Mouse (Mus musculus) large intestine, adult 2 months (tissue): ENCODE data around the gene Ndufs7. TPM values are rescaled to one million over a fixed set of nuclear protein-coding genes. Genes with fewer than 3 reads are reported as not detected.
"Not testable (repeated sequence)": the region's sequence is repeated elsewhere in the genome, so short reads cannot be mapped to it uniquely, and the experiment has no call there.

Source experiments
- DNase-seq: peaks from one replicate; pipeline ENCODE4 v3.0.0-alpha.2; 2012; ENCODE audit warnings: low read depth, low spot score
- WGBS: fragments of 180-500 bp; shearing (Covaris S2); methylation state at CpG from one replicate; pipeline ENCODE4 v1.1.7; 2018; 5-methylcytosine and 5-hydroxymethylcytosine counted together
- polyA plus RNA-seq: library from polyadenylated mRNA; depleted of rRNA; stranded (reverse); fragments of >200 nt; gene quantifications from 2 replicates; pipeline ENCODE4 v1.2.3, GENCODE M21; 2012

The Ndufs7 gene
- polyA plus RNA-seq, 1 experiment: 570 TPM

DNA sequence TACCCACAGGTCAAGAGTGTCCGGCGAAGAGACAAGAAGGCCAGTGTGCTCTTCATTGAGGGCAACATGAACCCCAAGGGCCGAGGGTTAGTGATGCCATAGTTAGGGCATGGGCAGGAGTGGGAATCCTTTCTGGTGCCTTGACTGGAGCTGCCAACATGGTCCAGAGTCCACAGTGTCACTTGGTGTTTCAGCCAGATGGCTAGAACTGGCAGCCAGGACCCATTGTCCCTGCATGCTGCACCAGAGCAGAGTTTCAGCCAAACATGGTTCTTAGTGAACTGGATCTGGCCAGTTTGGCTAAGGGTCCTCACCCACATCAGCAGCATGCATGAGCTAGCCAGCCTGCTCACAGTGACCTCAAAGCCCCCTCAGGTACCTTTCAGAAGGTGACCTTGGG is 10.6 kb upstream of the Ndufs7 start:
- DNase-seq: no peak

DNA sequence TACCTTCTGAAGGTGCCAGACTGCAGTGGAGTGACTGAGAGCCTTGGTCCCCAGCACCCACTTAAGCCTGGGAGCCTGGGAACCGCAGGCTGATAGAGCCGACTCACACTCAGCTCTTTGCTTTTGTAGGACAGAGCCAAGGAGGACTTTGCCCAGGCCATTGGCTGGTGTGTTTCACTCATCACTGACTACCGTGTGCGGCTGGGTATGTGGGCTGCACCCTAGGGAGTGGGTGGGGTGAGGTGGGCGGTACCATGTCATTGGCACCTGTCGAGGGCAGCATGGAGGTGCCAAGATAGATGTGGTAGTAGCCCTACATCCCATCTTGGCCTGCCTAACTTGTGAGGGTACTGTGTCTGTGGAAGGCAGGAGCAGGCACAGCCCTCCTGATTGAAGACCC is 9.1 kb upstream of the Ndufs7 start:
- 43% methylated on average over 6 of the region's 6 CpGs for WGBS
- no peak for DNase-seq

More for the DNA sequence above, 10.6 kb upstream of the Ndufs7 start:
- 89% methylated on average over 3 of the region's 3 CpGs for WGBS

DNA sequence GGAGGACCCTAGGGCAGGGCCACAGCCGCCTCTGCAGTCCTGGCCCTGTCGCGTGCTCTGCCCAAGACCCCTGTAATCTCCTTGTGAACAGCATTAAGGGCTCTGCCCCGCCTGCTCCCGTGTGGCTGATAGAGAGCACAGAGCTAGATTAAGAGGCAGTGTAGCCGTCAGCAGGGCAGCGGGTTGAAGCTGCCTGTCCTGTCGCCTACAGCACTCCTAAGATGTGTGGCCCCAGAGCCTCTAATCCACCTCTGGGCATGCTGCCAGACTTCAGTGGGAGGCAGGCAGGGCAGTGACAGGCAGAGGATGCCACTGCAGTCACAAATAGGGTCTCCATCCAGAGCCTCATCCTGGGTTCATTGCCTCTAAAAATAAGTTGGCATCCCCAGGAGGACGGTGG is 6.8 kb upstream of the Ndufs7 start:
- no peak for DNase-seq
- 73% methylated on average over 9 of the region's 9 CpGs for WGBS

DNA sequence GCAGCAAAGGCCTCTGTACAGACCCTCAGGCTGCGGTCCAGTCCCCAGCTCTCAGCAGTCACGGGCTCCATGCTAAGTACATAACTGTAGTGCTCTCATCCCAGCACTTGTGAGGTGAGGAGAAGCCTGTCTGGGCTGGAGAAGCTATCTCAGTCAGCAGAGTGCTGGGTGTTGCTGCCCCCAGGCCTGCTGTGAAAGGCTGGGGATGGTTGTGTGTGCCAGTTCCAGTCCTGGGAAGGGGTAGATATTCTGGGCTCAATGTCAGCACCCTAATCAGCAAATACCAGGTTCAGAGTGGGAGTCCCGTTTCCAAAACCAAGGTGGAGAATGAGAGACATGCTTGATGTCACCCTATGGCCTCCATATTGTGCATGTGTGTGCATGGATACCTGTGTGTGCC is 6.3 kb upstream of the Ndufs7 start:
- WGBS: 91% methylated on average over 3 of the region's 3 CpGs

DNA sequence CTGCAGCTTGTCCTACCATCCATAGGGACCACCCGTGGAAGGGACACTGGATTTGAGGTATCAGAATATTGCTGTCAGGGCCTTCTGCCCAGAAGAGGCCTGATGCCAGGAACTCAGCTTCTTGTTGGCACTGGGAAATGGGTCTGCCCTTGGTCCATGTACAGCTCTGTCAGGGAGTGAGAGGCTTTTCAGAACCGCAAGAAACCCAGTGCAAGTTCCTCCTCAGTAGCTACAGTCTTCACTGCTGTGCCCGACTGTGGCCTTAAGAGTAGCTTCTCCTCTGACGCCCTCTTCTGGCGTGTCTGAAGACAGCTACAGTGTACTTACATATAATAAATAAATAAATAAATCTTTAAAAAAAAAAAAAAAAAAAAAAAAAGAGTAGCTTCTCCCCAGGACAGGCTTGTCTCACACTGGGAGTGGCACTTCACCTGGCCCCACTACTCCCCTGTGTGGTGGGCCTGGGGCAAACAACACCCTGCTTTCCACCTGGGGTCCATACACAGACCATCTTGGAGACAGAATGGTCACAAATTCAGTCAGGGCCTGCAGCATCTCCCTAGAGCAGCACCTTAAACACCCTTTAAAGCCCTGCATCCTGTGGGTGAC is 4.0 kb upstream of the Ndufs7 start:
- DNase-seq: no peak
- 44% methylated on average over 5 of the region's 5 CpGs for WGBS

More for the DNA sequence above, 6.3 kb upstream of the Ndufs7 start:
- DNase-seq: no peak

DNA sequence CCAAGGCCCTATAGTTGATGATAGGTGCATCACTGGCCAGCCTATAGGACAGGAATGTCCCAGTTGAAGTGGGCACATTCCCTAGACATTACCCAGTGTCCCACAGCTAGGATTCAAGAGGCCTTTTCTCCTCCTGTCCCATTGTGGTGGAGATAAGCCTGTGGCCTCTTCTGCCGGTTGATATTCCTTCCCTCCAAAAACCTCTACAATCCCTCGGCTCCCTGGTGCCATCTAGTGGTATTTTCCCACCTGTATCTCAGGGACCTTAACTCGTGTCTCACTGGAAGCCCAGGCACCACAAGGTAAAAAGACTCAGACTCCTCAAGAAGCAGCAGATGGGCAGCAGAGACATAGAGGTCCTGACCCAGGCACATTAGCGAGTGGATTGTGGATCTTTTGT is 3.3 kb upstream of the Ndufs7 start:
- peak; percentile 80 for DNase-seq
- WGBS: 4% methylated on average over 4 of the region's 4 CpGs

DNA sequence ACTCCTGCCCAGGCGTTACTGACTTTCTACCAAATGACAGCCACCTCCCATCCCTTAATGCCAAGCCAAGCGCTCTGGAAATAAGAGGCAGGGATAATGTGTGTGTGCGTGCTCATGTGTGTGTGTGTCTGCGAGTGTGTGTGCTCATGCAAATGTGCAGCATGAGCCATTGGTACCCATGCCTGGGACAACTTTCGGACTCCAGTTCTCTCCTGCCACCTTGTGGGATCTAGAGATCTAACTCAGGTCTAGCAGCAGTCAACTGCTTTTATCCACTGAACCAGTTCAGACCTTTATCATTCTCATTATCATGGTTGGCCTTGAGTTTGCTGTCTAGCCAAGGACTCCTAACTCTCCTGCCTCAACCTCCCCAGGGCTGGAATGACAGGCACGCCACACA is 1.1 kb upstream of the Ndufs7 start:
- WGBS: 36% methylated on average over 6 of the region's 6 CpGs
- DNase-seq: no peak

DNA sequence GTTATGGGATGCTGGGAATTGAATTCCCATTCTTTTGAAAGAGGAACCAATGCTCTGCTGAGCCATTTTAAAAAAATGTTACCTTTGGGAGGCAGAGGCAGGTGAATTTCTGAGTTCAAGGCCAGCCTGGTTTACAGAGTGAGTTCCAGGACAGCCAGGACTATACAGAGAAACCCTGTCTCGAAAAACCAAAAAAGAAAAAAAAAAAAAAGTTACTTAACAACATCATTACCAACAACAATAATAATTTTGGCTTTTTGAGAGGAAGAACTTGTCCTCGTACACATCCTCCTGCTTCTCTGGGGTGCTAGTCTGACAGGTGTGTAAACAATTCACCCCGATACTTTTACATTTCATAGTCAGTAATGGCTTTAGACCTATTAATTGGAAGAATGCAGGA is 484 bp upstream of the Ndufs7 start:
- DNase-seq: not testable (repeated sequence)
- 9% methylated on average over 3 of the region's 3 CpGs for WGBS

DNA sequence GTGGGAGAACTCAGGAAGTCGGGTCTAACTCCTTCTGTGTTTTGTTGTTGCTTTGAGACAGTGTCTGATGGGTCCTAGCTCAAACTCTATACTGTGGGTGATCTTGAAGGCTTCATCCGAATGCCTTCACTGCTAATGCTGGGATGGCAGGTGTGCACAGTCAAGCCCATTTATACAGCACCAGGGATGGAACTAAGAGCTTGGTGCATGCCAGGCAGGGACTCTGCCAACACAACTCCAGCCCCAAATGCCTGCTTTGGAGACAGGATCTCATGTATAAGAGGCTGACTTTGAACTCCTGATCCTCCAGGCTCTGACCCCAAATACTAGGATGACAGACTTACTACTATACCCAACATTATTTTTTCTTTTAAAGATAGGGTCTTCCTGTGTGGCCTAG is 1.1 kb downstream of the Ndufs7 start:
- DNase-seq: no peak
- WGBS: 11% methylated on average over 2 of the region's 2 CpGs

DNA sequence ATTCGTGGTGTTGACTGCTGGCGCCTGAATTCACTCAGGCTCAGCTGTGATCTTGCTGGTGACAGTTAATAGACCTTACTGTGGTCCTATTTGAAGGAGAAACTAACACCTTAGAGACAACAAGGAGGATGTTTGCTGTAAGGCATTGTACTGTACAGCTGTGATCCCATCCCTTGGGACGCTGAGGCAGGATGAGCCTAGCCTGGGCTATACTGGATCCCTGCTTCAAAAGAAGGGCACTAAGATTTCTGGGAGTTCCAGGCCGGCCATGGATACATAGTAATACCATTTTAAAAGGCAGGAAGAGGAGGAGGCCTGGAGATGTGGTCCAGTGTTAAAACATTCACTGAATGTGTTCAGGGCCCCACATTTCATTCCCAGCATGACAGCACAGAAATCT is 1.7 kb downstream of the Ndufs7 start:
- WGBS: 77% methylated on average over 4 of the region's 4 CpGs
- DNase-seq: no peak

DNA sequence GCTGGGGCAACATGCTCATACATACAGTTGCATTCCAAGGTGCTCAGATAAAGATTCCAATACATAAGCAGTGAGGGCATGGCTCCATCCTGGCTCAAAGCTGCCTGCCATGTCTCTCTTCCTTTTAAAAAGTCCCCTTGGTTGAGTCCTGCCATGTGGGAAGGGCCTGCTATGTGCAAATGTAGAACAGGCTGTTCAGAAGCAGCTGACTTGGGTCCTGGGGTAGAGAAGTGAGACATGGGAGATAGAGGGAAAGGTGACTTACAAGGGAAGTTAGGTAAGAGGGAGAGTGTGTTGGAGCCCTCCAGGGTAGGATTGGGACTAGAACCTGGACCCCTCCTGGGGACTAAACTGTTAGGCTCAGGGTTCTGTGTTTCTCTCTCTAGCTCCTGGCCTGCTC is 3.1 kb downstream of the Ndufs7 start:
- no peak for DNase-seq

DNA sequence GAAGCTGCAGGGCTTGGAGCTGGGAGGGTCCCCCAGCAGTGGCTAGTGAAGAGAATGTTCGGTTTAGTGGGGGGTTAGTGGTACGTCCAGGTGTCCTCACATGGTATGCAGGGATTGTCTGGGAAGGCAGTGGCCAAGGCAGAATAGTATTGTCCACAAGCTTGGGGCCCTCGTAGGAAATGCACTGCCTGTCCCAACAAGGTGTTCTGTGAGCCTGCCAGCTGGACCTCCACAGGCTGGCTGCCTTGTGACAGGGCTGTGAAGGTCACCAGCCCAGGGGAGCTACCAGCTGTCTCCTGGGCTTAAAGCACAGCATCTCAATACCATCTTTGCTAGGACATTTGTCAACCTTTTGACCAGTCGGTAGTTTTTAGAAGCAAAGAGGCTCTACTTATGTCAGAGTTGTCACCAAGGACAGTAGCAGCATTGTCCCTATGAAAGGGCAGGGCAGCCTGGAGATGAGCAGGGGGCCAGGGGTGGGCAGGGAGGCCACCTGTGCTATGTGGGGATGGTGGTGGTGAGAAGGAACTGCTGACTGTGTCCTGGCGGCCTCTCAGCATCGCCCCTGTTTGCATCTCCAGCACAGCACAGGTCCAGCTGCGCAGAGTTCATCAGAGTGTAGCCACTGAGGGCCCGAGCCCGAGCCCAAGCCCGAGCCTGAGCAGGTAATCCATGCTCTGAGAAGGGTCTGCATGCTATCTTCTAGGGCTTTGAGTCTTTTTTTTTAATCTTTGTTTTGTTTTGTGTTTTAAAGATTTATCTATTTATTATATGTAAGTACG is 3.8 kb downstream of the Ndufs7 start:
- no peak for DNase-seq
- WGBS: 96% methylated on average over 11 of the region's 11 CpGs

DNA sequence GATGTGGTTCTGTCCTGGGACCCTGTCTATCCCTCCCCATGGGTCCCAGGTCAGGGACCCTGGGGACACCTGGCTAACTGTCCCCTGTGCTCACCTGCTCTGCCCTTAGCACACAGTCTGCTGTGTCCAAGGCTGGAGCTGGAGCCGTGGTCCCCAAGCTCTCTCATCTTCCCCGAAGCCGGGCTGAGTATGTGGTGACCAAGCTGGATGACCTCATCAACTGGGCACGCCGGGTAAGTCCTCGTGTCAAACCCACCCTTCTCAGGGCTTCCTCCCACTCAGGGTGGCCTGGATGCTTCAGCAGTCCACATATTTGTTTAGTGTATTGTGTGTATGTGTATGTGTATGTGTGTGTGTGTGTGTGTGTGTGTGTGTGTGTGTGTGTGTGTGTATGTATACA is 4.6 kb downstream of the Ndufs7 start:
- 75% methylated on average over 6 of the region's 6 CpGs for WGBS

DNA sequence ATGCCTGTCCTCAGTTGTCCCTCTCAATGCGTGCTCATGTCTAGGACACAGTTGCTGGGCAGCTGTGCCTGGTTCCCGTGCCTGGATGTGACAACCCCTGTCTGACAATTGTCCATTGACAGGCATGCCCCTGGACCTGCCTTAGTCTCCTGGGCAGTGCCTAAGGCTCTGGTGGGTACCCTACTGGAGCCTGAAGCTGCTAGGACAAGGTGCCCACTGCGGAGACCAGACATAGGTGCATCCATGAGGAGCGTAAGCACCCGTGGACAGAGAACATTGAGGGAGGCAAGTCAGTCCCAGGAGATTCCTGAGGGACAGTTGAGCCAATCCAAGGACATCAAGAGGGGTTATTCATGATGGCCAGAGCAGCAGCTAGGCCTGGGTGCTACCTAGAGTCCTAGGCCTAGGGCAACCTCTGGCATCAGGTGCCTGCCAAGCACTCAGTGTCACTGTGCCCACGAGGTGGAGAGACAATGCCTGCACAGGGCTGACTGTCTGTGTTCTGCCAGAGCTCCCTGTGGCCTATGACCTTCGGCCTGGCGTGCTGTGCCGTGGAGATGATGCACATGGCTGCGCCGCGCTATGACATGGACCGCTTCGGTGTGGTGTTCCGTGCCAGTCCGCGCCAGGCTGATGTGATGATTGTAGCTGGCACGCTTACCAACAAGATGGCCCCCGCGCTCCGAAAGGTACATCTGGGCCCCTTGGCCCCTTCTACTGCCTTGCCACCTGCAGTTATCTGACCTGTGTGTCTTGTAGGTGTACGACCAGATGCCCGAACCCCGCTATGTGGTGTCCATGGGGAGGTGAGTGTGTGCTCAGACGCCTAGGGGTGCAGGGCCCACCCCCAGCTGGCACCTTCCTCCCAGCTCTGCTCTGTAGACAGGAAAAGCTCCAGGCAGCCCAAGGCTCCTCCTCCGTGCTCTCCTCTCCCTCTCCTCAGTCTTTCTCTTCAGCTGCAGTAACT is 5.7 kb downstream of the Ndufs7 start:
- no peak for DNase-seq
- 94% methylated on average over 26 of the region's 26 CpGs for WGBS

More for the DNA sequence above, 4.6 kb downstream of the Ndufs7 start:
- no peak for DNase-seq

DNA sequence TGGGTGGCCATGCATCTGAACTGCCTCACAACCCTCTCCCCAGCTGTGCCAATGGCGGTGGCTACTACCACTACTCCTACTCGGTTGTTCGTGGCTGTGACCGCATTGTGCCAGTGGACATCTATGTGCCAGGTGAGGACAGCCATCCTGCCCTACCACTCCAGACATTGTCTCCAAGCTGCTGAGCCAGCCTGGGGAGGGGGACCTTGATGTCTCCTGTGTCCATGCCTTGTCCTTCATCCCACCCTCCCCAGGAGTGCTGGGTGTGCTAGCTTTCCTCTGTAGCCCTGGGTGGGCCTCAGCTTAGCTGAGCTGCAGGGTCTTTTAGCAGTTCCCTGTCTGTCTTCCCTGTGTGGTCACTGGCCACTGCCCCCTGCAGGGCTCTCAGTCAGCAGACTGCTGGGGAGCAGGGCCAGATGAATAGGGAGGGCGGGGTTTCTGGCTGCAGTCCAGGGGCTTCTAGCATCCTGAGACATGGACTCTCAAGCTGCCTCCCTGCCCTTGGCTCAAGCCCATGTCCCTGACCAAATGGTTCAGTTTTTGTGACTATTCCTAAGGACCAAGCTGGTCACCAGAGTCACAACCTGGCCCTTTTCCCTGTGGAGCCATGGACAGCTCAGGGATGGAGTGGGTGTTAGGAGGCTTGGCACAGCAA is 7.1 kb downstream of the Ndufs7 start:
- DNase-seq: no peak
- 80% methylated on average over 5 of the region's 5 CpGs for WGBS

DNA sequence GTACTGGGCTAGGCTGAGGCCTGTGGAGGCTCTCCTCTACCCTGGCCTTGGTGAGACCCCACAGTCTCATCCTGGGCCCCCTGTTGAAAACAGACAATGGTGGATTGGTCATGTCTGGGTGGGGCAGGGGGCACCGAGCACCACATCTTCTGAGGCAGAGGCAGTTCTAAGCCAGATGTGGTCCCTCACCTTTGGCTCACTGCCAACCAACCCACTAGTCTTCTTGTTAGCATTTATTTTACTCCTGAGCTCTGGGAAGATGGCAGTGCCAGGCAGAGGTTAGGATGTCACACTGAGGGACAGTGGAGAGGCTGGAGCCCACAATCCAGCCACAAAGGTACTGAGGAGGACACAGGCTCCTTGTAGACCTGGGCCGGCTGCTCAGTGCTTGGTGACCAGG is 9.0 kb downstream of the Ndufs7 start:
- 81% methylated on average over 2 of the region's 2 CpGs for WGBS
- DNase-seq: no peak

DNA sequence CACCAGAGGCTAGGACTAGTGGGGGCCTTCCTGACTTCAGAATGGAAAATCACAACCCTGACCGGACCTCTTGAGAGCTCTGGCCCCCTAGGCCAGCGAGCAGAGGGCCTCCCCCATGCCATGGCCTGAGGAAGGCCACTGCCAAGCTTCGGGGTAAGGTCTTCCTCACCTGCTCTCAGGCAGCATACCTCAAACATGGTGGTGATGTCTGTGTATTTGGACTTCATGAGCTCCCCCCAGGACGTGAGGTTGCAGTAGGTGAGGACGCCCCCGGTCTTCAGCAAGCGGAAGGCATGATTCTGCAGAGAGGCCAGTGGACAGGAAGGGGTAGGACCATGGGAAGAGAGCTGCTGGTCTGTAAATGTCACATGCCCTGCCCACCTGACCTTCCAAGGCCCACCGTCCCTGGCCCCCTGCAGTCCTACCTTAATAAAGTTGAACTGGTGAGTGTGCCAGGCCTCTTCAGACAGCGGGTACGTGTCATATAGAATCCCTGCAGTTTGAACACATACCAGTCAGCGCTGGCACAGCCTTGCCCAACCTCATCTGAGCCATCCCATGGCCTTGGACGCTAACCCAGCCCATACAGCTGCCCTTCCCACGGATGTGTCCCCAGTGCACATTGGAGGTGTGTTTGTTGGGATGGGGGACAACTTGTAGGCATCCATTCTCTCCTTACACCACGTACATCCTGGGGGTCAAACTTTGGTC is 10.0 kb downstream of the Ndufs7 start:
- WGBS: 94% methylated on average over 14 of the region's 14 CpGs
- DNase-seq: no peak

DNA sequence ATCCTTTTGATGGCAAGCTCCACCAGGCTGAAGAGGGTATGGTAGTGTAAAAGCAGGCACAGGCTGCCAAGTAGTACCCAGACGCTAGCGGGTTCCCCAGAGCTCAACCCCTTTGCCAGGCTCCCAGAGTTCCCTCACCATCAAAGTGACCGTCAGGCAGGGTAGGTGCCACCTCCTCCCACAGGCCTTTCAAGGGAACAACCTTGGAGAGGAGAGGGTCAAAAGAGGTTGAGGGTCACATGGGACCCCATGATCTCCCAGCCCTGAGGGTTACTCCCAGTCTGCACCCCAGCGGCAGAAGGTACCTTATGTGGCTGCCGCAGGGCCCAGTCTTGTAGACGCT is 10.5 kb downstream of the Ndufs7 start:
- 84% methylated on average over 6 of the region's 6 CpGs for WGBS
- DNase-seq: no peak

DNA sequence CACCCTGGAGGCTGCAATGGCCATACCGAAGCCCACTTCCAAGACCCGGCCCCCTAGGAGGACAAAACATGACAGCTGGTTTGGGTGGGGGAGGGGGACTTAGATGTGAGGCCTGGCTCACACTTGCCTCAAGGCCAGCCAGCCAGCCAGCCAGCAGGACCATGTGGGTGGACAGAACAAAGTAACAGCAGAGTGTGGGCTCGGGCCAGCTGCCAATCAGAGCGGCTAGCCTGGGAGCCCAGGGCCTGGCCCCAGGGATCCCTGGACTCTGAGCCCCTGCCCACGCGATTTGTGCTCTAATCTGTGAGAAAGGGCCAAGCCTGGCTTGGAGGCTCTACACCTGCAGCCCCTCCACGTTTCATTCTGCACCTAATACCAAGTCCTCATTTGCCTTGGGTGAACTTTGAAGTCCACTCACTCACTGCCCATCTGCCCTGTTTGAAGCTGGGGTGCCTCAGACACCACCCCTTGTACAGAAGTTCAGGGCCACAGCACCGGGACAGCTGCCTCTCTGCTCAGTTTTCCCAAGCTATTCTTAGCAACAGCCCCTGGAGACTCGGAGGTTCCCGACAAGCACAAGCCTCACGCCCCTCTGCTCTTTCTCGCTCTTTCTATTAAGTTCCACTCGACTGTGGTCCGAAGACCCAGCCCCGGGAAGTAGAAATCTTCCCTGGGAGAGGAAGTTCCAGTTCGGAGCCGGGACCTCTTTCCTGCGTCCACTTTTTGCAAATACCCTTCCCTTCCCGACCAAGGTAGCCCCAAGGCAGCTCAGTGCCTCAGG is 11.1 kb downstream of the Ndufs7 start:
- WGBS: 16% methylated on average over 19 of the region's 19 CpGs
- no peak for DNase-seq
